Mouse (Mus musculus) hindbrain, embryonic 12.5 days (tissue): Measurements from ENCODE around the gene Polq. TPM values are rescaled to one million over a fixed set of nuclear protein-coding genes. Genes with fewer than 3 reads are reported as not detected.
"Not testable (repeated sequence)": the region's sequence is repeated elsewhere in the genome, so short reads cannot be mapped to it uniquely, and the experiment has no call there.

Experiments used
- ATAC-seq: fragments of 200-750 bp; cut with Nextera tagmentation; 2 replicates; pipeline ENCODE4 v1.8.0; 2017; ENCODE audit warnings: moderate TSS enrichment; ENCODE audit not compliant: low FRiP score
- H3K27ac ChIP-seq: fragments of 300-500 bp; sonication (generic); 2 replicates; pipeline ENCODE4 v1.5.1; 2016; ENCODE audit warnings: mild to moderate bottlenecking
- H3K27me3 ChIP-seq: fragments of 300-500 bp; sonication (generic); 2 replicates; pipeline ENCODE4 v1.6.1; 2016; ENCODE audit warnings: mild to moderate bottlenecking
- H3K36me3 ChIP-seq: fragments of 300-500 bp; sonication (generic); 2 replicates; pipeline ENCODE4 v1.6.1; 2016; ENCODE audit warnings: mild to moderate bottlenecking
- H3K4me1 ChIP-seq: fragments of 300-500 bp; sonication (generic); 2 replicates; pipeline ENCODE4 v1.6.1; 2016
- H3K4me2 ChIP-seq: fragments of 300-500 bp; sonication (generic); replicated peaks from 2 replicates; pipeline ENCODE4 v1.6.1; 2016; ENCODE audit warnings: mild to moderate bottlenecking
- H3K4me3 ChIP-seq: fragments of 300-500 bp; sonication (generic); 2 replicates; pipeline ENCODE4 v1.5.1; 2016; ENCODE audit warnings: mild to moderate bottlenecking
- H3K9ac ChIP-seq: fragments of 300-500 bp; sonication (generic); 2 replicates; pipeline ENCODE4 v1.6.1; 2016; ENCODE audit warnings: mild to moderate bottlenecking, moderate library complexity
- H3K9me3 ChIP-seq: fragments of 300-500 bp; sonication (generic); replicated peaks from 2 replicates; pipeline ENCODE4 v1.6.1; 2016; ENCODE audit warnings: mild to moderate bottlenecking
- WGBS: fragments of 180-500 bp; shearing (Covaris S2); methylation state at CpG from one replicate; pipeline ENCODE4 v1.1.7; 2016; 5-methylcytosine and 5-hydroxymethylcytosine counted together
- polyA plus RNA-seq: library from polyadenylated mRNA; unstranded; fragments of >200 nt; fragmentation: Nextera tagmentation; extraction: Ambion mirVana; gene quantifications from 2 replicates; pipeline ENCODE4 v1.2.1, GENCODE M21; 2016

Gene Polq
- polyA plus RNA-seq, 1 experiment from 2014 or later: 8.6 TPM

GRCm38 (mm10) chr16:37125190-37125589 is 113.6 kb downstream of the Polq start:
- H3K4me3 ChIP-seq, ATAC-seq, H3K4me1 ChIP-seq, H3K9ac ChIP-seq, H3K9me3 ChIP-seq, H3K36me3 ChIP-seq, H3K27ac ChIP-seq, H3K4me2 ChIP-seq, H3K27me3 ChIP-seq: not testable (repeated sequence)
- WGBS: 74% methylated on average over 1 of the region's 1 CpGs

Other genes starting within 250 kb of the Polq start
- 3.0 and 6.6 TPM in 2 replicates for gene Slc15a2, start 226.8 kb upstream of the Polq start, polyA plus RNA-seq
- gene Iqcb1, start 183.4 kb upstream of the Polq start, polyA plus RNA-seq: 63.4 and 68.9 TPM in 2 replicates
- 1.2 TPM in 2 replicates for gene Eaf2, start 136.8 kb upstream of the Polq start, polyA plus RNA-seq
- gene Golgb1, start 136.6 kb upstream of the Polq start, polyA plus RNA-seq: 95.7 and 96.0 TPM in 2 replicates
- 2.5 and 2.8 TPM in 2 replicates for gene Hcls1, start 76.8 kb upstream of the Polq start, polyA plus RNA-seq
- gene Fbxo40, start 21.3 kb upstream of the Polq start, polyA plus RNA-seq: 0.04 TPM in 1 of 2 replicates, not detected in the other